Mouse (Mus musculus) midbrain, embryonic 15.5 days (tissue): ENCODE results near the gene Pou2f2. TPM values are rescaled to one million over a fixed set of nuclear protein-coding genes. Genes with fewer than 3 reads are reported as not detected.

ENCODE experiments used
- ATAC-seq: fragments of 200-750 bp; cut with Nextera tagmentation; replicated peaks from 2 replicates; pipeline ENCODE4 v1.8.0; 2017; ENCODE audit warnings: moderate TSS enrichment
- H3K27ac ChIP-seq: fragments of 300-500 bp; sonication (generic); 2 replicates; pipeline ENCODE4 v1.5.1; 2015; ENCODE audit warnings: mild to moderate bottlenecking, inconsistent platforms
- H3K27me3 ChIP-seq: fragments of 300-500 bp; sonication (generic); replicated peaks from 2 replicates; pipeline ENCODE4 v1.6.1; 2015; ENCODE audit warnings: inconsistent platforms
- H3K36me3 ChIP-seq: fragments of 300-500 bp; sonication (generic); replicated peaks from 2 replicates; pipeline ENCODE4 v1.6.1; 2015; ENCODE audit warnings: inconsistent platforms
- H3K4me1 ChIP-seq: fragments of 300-500 bp; sonication (generic); 2 replicates; pipeline ENCODE4 v1.6.1; 2015; ENCODE audit warnings: inconsistent platforms
- H3K4me2 ChIP-seq: fragments of 300-500 bp; sonication (generic); 2 replicates; pipeline ENCODE4 v1.6.1; 2015; ENCODE audit warnings: inconsistent platforms, mild to moderate bottlenecking, moderate library complexity
- H3K4me3 ChIP-seq: fragments of 300-500 bp; sonication (generic); 2 replicates; pipeline ENCODE4 v1.5.1; 2015; ENCODE audit warnings: mild to moderate bottlenecking, inconsistent platforms
- H3K9ac ChIP-seq: fragments of 300-500 bp; sonication (generic); 2 replicates; pipeline ENCODE4 v1.6.1; 2015; ENCODE audit warnings: mild to moderate bottlenecking, inconsistent platforms
- H3K9me3 ChIP-seq: fragments of 300-500 bp; sonication (generic); 2 replicates; pipeline ENCODE4 v1.6.1; 2016; ENCODE audit warnings: inconsistent platforms
- WGBS: fragments of 180-500 bp; shearing (Covaris S2); methylation state at CpG from one replicate; pipeline ENCODE4 v1.1.7; 2015; ENCODE audit warnings: mixed read lengths; 5-methylcytosine and 5-hydroxymethylcytosine counted together
- polyA plus RNA-seq: library from polyadenylated mRNA; unstranded; fragments of >200 nt; fragmentation: Nextera tagmentation; extraction: Ambion mirVana; gene quantifications from 2 replicates; pipeline ENCODE4 v1.2.1, GENCODE M21; 2015

Gene Pou2f2
- polyA plus RNA-seq, 1 experiment from 2014 or later: 59.1 TPM

DNA sequence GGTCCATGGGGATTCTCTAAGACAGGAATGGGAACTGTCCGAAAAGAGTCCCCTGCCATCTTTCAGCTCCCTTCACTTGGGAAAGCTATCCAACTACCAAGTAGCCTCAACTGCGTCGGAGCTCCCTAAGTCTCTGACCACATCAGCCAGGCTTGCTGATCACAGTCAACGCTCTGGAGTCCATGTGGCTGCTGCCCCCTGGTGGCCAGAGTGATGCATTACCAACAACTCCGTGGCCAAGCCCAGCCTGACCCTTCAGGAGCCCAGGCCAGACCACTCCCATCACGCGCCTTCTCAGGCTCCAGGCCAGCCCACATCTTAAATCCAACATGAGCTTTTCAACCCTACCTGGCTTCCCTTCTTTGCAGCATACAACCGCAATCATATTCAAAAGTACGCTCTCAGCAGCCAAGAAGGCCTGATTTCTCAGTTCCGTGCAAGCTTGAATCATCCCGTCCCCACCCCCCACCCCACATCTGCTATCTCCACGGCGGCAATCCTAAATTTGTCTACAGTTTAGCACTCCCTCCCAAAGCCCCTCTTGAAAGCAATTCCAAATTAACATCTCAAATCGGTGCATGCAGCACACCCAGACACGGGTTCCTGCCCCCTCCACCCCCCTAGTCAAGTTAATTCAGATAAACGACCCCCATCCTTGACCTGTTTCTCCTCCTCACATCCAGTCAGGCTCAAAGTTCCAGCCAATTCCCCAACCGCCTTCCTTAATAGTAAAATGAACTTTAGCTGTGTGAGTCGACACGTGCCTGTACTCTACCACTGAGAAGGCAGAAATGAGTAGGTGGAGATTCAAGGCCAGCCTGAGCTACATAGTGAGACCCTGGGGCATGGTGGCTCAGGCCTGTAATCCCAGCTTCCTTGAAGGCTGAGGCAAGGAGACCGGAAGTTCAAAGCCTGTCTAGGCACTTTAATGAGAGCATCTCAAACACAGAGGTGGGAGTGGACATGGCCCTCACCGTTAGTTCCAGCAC is 8.4 kb upstream of the Pou2f2 start:
- no peak overlapping the region for H3K9ac ChIP-seq
- H3K4me2 ChIP-seq: no peak overlapping the region
- WGBS: 30% methylated on average over 21 of the region's 21 CpGs
- no peak overlapping the region for H3K27ac ChIP-seq
- peaks cover 10% of the 10 kb centered on the region for H3K27me3 ChIP-seq
- H3K4me3 ChIP-seq: no peak overlapping the region
- H3K4me1 ChIP-seq: no peaks in the 10 kb centered on the region
- H3K9me3 ChIP-seq: no peaks in the 10 kb centered on the region
- ATAC-seq: peak; percentile 78
- no peaks in the 10 kb centered on the region for H3K36me3 ChIP-seq

DNA sequence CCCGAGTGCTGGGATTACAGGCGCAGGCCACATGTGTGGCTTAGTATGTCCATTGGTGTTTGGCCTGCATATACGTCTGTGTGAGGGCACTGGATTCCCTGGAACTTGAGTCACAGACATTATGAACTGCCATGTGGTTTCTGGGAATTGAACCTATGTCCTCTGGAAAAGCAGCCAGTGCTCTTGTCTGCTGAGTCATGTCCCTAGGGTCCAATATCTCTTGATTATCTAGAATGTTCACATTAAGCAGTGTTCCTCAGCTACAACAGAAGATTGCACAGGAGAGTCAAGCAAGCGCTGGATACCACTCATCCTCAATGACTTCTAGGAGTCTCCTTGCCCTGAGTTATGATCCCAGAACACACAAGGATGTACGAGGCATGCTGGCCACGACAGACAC is 4.6 kb upstream of the Pou2f2 start:
- no peak overlapping the region for H3K27ac ChIP-seq
- no peak for ATAC-seq
- no peak overlapping the region for H3K9ac ChIP-seq
- peaks cover 24% of the 10 kb centered on the region for H3K4me1 ChIP-seq
- H3K9me3 ChIP-seq: no peaks in the 10 kb centered on the region
- WGBS: 85% methylated on average over 6 of the region's 6 CpGs
- no peak overlapping the region for H3K4me3 ChIP-seq
- H3K27me3 ChIP-seq: peaks cover 19% of the 10 kb centered on the region
- no peak overlapping the region for H3K4me2 ChIP-seq
- H3K36me3 ChIP-seq: no peaks in the 10 kb centered on the region

- Histone ChIP-seq H3K9ac (peak overlapping the region; percentile 23; the same call in 1 of the 2 replicates), H3K36me3 (no peaks in the 10 kb centered on the region), H3K4me2 (peak overlapping the region; percentile 60), H3K4me3 (peak overlapping the region; percentile 70), H3K27me3 (peaks cover 19% of the 10 kb centered on the region), H3K27ac (no peak overlapping the region), H3K4me1 (peaks cover 35% of the 10 kb centered on the region), H3K9me3 (no peaks in the 10 kb centered on the region)
- no peak for ATAC-seq
- WGBS: 4% methylated on average over 21 of the region's 21 CpGs
These were observed 2.3 kb upstream of the Pou2f2 start for GRCm38 (mm10) chr7:25181814-25182213.

DNA sequence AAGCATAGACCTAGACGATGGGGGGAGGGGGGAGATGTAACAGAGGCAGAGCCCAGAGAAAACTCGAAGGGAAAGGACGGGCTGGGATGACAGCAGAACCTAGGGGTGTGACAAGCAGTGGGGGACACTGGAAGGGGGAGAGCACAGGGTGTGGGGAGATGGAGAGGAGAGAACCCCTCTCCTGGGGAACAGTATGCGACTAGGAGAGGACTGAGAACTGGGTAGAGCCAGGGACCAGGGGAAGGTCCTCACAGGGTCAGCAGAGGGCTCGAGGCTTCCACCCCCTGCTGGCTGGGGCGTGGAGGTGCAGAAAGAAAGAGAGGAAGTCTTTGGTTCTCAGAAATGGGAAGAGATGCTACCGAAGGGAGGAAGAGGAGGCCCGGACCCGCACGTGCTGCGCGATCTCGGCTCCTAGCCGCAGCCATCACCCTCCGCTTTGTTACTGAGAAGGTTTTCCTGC is 1.8 kb upstream of the Pou2f2 start:
- Histone ChIP-seq H3K4me1 (peaks cover 40% of the 10 kb centered on the region), H3K4me3 (peak overlapping the region; percentile 70), H3K9me3 (no peaks in the 10 kb centered on the region), H3K4me2 (peak overlapping the region; percentile 60), H3K36me3 (no peaks in the 10 kb centered on the region), H3K9ac (no peak overlapping the region; the same call in 1 of the 2 replicates), H3K27ac (peak overlapping the region; percentile 24; the same call in 1 of the 2 replicates), H3K27me3 (peaks cover 19% of the 10 kb centered on the region)
- WGBS: 2% methylated on average over 15 of the region's 15 CpGs
- no peak for ATAC-seq

- 7% methylated on average over 6 of the region's 6 CpGs for WGBS
- ATAC-seq: no peak
These were observed 986 bp upstream of the Pou2f2 start for GRCm38 (mm10) chr7:25180512-25180911.

GRCm38 (mm10) chr7:25178787-25179605 is 530 bp downstream of the Pou2f2 start:
- ATAC-seq: peak; percentile 81
- peak overlapping the region; percentile 97 for H3K9ac ChIP-seq
- H3K4me1 ChIP-seq: peaks cover 64% of the 10 kb centered on the region
- no peaks in the 10 kb centered on the region for H3K9me3 ChIP-seq
- H3K27me3 ChIP-seq: peaks cover 19% of the 10 kb centered on the region
- H3K27ac ChIP-seq: peak overlapping the region; percentile 99
- whole genome bisulfite sequencing: under 1% methylated on average over 53 of the region's 56 CpGs
- H3K36me3 ChIP-seq: no peaks in the 10 kb centered on the region
- H3K4me3 ChIP-seq: peak overlapping the region; percentile 70
- H3K4me2 ChIP-seq: peak overlapping the region; percentile 60

More at GRCm38 (mm10) chr7:25180512-25180911, 986 bp upstream of the Pou2f2 start:
- Histone ChIP-seq H3K36me3 (no peaks in the 10 kb centered on the region), H3K27me3 (peaks cover 19% of the 10 kb centered on the region), H3K9me3 (no peaks in the 10 kb centered on the region), H3K9ac (no peak overlapping the region; the same call in 1 of the 2 replicates), H3K4me1 (peaks cover 48% of the 10 kb centered on the region), H3K27ac (peak overlapping the region; percentile 99), H3K4me3 (peak overlapping the region; percentile 70), H3K4me2 (peak overlapping the region; percentile 60)

DNA sequence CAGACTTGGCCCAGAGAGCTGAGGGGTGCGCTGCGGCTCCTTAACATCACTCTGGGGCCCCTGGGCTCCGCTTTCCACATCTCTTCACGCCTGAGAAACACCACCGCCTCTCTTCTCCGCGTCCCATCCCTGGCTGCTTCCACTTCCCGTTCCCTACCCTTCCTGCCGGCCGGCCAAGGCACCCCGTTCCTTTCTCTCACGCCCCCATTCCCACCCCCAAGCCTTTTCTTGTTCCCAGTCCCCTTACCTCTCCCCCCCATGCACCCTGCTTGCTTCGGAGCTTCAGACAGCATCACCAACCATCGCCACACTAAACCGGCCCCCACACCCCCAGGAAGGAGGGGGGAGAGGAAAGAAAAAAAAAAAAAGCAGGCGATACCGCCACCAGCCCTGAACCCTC is 1.2 kb downstream of the Pou2f2 start:
- Histone ChIP-seq H3K27ac (peak overlapping the region; percentile 99), H3K4me2 (peak overlapping the region; percentile 60), H3K9ac (peak overlapping the region; percentile 97), H3K4me1 (peaks cover 70% of the 10 kb centered on the region), H3K36me3 (no peaks in the 10 kb centered on the region), H3K9me3 (no peaks in the 10 kb centered on the region), H3K4me3 (peak overlapping the region; percentile 70), H3K27me3 (peaks cover 12% of the 10 kb centered on the region)
- ATAC-seq: no peak
- under 1% methylated on average over 17 of the region's 17 CpGs for WGBS

- WGBS: 21% methylated on average over 11 of the region's 11 CpGs
- Histone ChIP-seq H3K4me3 (no peak overlapping the region), H3K27ac (peak overlapping the region; percentile 72), H3K9ac (peak overlapping the region; percentile 9; the same call in 1 of the 2 replicates), H3K4me2 (peak overlapping the region; percentile 31), H3K36me3 (no peaks in the 10 kb centered on the region), H3K4me1 (peaks cover 64% of the 10 kb centered on the region), H3K9me3 (no peaks in the 10 kb centered on the region), H3K27me3 (no peaks in the 10 kb centered on the region)
- ATAC-seq: no peak
These were observed 5.2 kb downstream of the Pou2f2 start for GRCm38 (mm10) chr7:25174343-25174742.

- Histone ChIP-seq H3K4me1 (peaks cover 61% of the 10 kb centered on the region), H3K9ac (no peak overlapping the region), H3K9me3 (no peaks in the 10 kb centered on the region), H3K27ac (peak overlapping the region; percentile 32), H3K27me3 (no peaks in the 10 kb centered on the region), H3K4me3 (no peak overlapping the region), H3K4me2 (0 out of 2 replicates have a peak overlapping the region, but pooled peaks have one; percentile 31), H3K36me3 (no peaks in the 10 kb centered on the region)
- 18% methylated on average over 5 of the region's 5 CpGs for WGBS
- no peak for ATAC-seq
These were observed 6.9 kb downstream of the Pou2f2 start for GRCm38 (mm10) chr7:25172669-25173068.

DNA sequence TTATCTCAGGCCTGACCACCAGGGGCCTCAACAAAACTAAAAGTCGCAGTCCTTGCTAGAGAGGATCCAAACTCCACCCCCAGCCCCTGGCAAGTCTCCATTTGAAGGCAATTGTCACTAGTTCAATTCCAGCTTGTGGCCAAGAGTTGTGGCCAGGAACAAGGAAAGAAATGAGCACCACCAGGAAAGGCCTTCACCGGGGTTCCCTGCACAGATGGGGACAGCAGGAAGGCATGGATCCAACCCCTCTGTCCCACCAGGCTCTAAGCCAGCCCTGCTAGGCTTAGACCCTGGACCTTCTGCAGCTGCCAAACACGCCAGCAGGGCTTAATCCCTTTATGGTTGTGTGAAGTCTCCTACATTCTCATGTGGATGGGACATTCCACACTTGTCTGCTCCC is 8.9 kb downstream of the Pou2f2 start:
- ATAC-seq: no peak
- no peaks in the 10 kb centered on the region for H3K36me3 ChIP-seq
- H3K27me3 ChIP-seq: no peaks in the 10 kb centered on the region
- 23% methylated on average over 3 of the region's 3 CpGs for WGBS
- H3K4me1 ChIP-seq: peaks cover 40% of the 10 kb centered on the region
- no peak overlapping the region for H3K9ac ChIP-seq
- no peak overlapping the region for H3K4me2 ChIP-seq
- H3K9me3 ChIP-seq: no peaks in the 10 kb centered on the region
- H3K27ac ChIP-seq: no peak overlapping the region
- H3K4me3 ChIP-seq: no peak overlapping the region

- no peak for ATAC-seq
- no peaks in the 10 kb centered on the region for H3K27me3 ChIP-seq
- no peak overlapping the region for H3K4me2 ChIP-seq
- H3K9me3 ChIP-seq: no peaks in the 10 kb centered on the region
- no peak overlapping the region for H3K27ac ChIP-seq
- H3K36me3 ChIP-seq: no peaks in the 10 kb centered on the region
- H3K9ac ChIP-seq: no peak overlapping the region
- WGBS: 88% methylated on average over 5 of the region's 5 CpGs
- H3K4me1 ChIP-seq: peaks cover 16% of the 10 kb centered on the region
- H3K4me3 ChIP-seq: no peak overlapping the region
These were observed 13.4 kb downstream of the Pou2f2 start for GRCm38 (mm10) chr7:25166106-25166505.

DNA sequence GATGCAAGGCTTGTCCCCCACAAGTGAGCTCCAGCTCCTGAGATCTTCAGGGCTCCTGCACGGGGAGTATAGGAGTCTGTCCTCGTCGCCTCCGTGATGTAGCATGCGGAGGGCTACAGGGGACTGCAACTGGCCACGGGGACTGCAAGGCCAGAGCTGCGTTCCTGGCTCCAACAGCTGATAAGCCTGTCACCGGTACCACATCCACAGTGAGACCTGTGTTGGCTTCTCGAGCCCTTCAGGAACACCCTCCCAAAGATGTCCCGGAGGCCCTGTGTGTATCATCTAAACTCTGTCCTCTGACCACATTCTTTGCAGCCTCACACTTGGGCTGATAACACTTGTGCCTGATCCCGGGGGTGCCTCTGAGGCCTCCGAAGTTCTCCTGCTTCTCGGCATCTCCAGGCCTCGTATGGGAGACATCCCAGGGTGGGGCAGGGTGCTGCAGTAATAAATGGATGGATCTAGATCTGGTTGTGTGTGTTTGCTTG is 23.3 kb downstream of the Pou2f2 start:
- H3K4me3 ChIP-seq: no peak overlapping the region
- H3K9me3 ChIP-seq: no peaks in the 10 kb centered on the region
- H3K36me3 ChIP-seq: no peaks in the 10 kb centered on the region
- H3K4me1 ChIP-seq: peaks cover 50% of the 10 kb centered on the region
- H3K27me3 ChIP-seq: no peaks in the 10 kb centered on the region
- no peak for ATAC-seq
- H3K4me2 ChIP-seq: 0 out of 2 replicates have a peak overlapping the region, but pooled peaks have one; percentile 0
- H3K9ac ChIP-seq: no peak overlapping the region
- H3K27ac ChIP-seq: no peak overlapping the region
- WGBS: 36% methylated on average over 14 of the region's 14 CpGs
